Mouse (Mus musculus) Muller cell, postnatal 12 days (primary cell): ENCODE results near the gene St3gal2.
A peak's percentile ranks its signal among the peaks of the same experiment; 100 is the strongest.
"Not testable (repeated sequence)": the region's sequence is repeated elsewhere in the genome, so short reads cannot be mapped to it uniquely, and the experiment has no call there.

Experiments
- DNase-seq: peaks from one replicate; pipeline ENCODE4 v3.0.0-alpha.2; 2015; ENCODE audit errors: inconsistent ontology term

St3gal2 gene

GRCm38 (mm10) chr8:110911576-110912570 is 7.8 kb upstream of the St3gal2 start:
- DNase-seq, result no peak

DNA sequence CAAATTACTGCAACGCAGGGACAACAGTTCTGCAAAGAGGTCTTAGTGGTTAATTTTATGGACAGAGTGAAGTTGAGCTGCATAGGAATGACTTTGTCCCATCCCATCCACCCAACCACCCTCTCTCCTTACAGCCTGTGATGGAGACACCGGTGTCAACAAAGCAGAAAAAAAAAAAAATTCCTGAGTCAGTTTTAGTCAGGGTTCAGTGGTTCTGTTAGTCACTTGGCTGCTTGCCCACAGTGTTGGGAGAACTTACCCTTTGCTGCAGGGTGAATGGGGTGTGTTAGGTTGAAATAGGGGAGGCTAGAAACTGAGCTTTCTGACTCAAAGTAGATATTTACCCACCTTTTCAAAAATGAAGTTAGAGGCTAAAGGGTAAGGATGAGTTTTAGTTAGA is 2.3 kb upstream of the St3gal2 start:
- peak; percentile 82 for DNase-seq

GRCm38 (mm10) chr8:110918027-110918426 is 1.7 kb upstream of the St3gal2 start:
- no peak for DNase-seq

- DNase-seq, result no peak
Observed at GRCm38 (mm10) chr8:110918460-110918859, 1.3 kb upstream of the St3gal2 start.

- peak; percentile 32 for DNase-seq
Observed at GRCm38 (mm10) chr8:110920032-110920772, 480 bp downstream of the St3gal2 start.

DNA sequence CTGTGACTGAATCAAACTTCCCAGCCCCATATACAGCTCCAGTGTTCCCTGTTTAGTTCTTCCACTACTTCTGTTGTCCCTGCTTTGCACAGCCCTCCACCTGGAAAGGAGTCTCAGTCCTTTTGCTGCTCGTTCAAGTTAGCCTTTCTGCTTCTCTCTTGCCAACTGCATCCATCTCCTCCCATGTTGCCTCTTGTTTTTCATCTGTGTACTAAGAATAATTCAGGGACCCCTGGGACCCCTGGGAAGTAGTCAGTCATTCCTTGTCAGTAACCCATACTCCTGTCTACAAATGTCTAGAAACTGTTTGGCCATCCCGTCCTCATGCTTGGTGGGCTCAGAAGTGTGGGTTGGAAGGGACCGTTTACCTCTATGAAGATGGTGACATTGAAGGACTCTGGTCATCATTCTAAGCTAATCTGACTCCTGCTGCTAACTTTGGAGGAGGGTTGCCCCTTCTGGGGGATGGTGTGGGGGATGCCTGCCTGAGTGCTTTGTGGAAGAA is 1.1 kb downstream of the St3gal2 start:
- no peak for DNase-seq

GRCm38 (mm10) chr8:110921492-110922230 is 1.9 kb downstream of the St3gal2 start:
- no peak for DNase-seq

DNA sequence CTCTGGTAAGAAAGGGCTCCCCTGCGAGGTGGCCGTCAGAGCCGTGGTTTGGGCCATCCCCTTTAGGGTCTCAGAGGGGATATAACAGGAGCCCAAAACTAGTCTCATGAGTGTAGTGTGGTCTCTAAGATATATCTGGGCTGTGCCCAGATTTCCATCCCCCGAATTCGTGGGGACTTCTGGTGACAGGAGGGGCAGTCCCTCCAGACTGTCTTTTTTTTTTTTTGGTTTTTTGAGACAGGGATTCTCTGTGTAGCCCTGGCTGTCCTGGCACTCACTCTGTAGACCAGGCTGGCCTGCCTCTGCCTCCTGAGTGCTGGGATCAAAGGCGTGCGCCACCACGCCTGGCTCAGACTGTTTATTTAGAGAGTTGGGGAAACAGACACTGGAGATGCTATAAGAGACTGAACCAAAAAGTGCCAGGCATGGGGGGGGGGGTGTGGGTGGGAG is 6.0 kb downstream of the St3gal2 start:
- DNase-seq, result no peak

DNA sequence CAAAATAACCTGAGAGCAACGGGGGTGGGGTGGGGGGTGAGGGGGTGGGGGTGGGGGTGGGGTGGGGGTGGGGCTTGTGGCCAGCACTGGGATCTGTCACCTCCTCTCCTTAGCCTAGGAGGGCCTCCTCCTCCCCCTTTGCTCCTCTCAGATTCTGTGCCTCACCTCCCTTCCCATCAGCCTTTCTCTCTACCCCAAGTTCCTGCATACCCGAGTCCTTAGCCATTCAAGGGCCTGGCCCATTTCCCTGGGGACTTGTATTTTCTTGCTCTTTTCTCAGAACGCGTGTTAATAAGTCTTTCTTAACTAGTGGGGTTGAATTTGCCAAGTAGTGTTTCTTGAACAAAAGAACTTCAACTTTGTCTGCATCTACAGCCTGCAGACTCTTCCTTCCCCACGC is 7.0 kb downstream of the St3gal2 start:
- no peak for DNase-seq

DNA sequence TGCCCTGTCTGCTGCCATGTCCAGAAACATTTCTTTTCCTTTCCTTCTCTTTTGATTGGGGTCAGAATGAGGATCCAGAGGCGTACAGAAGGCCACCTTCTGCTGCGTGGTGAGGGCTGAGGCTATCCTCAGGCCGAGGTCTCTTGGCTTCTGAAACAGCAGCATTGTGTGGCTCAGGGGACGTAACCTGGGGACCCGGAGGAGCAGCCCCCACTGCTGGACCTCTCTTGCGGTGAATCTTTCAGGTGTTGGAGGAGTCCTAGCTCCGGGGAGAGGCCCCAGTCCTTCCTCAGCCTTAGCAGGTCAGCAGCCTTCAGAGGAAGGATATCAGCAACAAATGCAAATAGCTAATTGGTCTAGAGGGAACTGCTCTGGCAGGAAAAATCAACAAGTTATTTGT is 8.7 kb downstream of the St3gal2 start:
- no peak for DNase-seq

GRCm38 (mm10) chr8:110929066-110929465 is 9.3 kb downstream of the St3gal2 start:
- DNase-seq, result no peak

- not testable (repeated sequence) for DNase-seq
Observed at GRCm38 (mm10) chr8:110929672-110930071, 9.9 kb downstream of the St3gal2 start.

GRCm38 (mm10) chr8:110931176-110931939 is 11.6 kb downstream of the St3gal2 start:
- DNase-seq, result peak; percentile 64

- DNase-seq, result no peak
Observed at GRCm38 (mm10) chr8:110932444-110932843, 12.7 kb downstream of the St3gal2 start.

DNA sequence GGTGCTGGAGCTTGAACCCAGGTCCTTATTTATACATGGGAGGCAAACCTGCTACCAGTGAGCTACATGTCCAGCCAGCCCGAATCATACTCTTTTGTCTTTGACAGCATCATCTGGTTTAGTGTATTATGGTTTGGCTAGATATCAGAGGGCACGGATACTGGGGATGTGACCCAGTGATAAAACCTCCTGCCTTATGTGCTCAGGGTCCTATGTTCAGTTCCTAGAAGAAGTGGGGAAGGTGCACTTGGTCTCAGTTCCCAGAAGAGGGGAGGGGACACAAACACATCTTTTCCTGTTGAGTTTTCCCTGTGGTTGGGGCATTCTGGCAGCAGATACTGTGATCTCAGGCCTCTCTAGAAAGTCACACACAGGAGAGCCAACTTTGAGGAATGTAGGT is 13.6 kb downstream of the St3gal2 start:
- no peak for DNase-seq

DNA sequence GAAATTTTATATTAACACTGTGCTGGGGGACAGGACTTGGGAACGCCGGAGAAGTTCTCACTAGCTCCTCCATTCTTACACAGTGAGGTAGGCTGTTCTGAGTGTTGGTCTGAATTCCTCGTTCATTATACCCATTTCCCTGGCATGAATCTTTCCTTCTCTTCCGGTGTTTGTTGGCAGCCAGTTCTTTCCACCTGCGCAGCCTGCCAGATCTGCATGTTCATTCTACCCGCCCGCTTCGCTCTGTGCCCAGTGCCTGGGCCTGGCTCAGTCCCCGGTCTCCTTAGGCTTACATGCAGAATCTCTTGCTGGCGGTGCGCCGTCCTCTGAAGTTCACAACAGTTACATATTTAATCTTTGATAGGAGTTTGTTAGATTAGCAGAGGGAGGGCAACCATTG is 16.5 kb downstream of the St3gal2 start:
- DNase-seq, result no peak

- DNase-seq, result peak; percentile 38
Observed at GRCm38 (mm10) chr8:110938882-110939589, 19.3 kb downstream of the St3gal2 start.

- no peak for DNase-seq
Observed at GRCm38 (mm10) chr8:110940682-110941452, 21.1 kb downstream of the St3gal2 start.

DNA sequence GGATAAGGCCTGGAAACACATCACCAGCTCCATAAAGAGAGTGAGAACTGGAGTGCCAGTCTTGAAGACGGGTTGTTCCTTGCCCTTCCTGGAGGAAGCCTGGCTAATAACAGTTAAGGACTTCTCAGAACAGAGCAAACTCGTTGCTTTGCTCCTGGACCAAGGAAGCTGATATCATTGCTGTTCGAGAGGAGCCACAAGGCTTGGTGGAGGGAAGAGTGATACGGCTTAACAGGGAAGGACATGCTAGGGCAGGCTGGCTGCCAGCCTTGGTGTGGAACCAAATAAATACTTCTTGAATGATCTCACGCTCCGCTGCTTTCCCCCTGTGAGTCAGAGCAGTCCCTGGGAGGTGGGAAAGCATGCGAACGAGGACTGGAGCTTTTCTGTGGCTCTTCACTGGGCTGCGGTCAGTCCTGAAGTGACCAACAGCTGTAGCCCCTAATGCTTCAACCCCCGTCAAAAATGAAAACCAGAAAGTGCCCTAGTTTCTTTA is 21.8 kb downstream of the St3gal2 start:
- DNase-seq, result peak; percentile 93
